Mouse (Mus musculus): Measurements from ENCODE around the gene Rsph9.

- TF ChIP-seq CTCF (IDR thresholded peaks at IDR 0.05; ENCODE audit: control insufficient read depth, insufficient read depth, low read length) (no peak), POLR2A (IDR thresholded peaks at IDR 0.05; ENCODE audit: borderline replicate concordance, control insufficient read depth, low read depth, low read length) (no peak)
These were observed 63.6 kb downstream of the Rsph9 start for GRCm38 (mm10) chr17:46080388-46080787.
